Mouse (Mus musculus) MEL (cell line): ENCODE measurements at regions not wholly inside any gene's neighbourhood (a gene's known extent, or its start where the extent isn't known, plus 50 kb on each side); places are given as distances from the start of the nearest gene placed in this dataset.

Source experiments
- DNase-seq: peaks from one replicate; pipeline ENCODE4 v3.0.0; 2011; ENCODE audit warnings: low read depth, low spot score
- H3K27ac ChIP-seq: 2 replicates; pipeline ENCODE4 v1.5.1; 2012; ENCODE audit warnings: low read depth, mild to moderate bottlenecking, control low read depth, low read length, moderate library complexity; ENCODE audit not compliant: control insufficient read depth
- H3K27me3 ChIP-seq, 2 experiments: fragments of 150-350 bp in 1 of 2; sonication (generic) in 1 of 2; 2 replicates each; pipeline ENCODE4 v1.6.1; 2012; ENCODE audit warnings: low read length in 2 of 2, mild to moderate bottlenecking in 2 of 2, improper control_type of control experiment in 1 of 2, moderate library complexity in 1 of 2; ENCODE audit not compliant: insufficient read depth in 2 of 2, control insufficient read depth in 1 of 2
- H3K36me3 ChIP-seq, 2 experiments: 2 replicates each; pipeline ENCODE4 v1.6.1; 2012 to 2014; ENCODE audit warnings: low read length in 2 of 2, improper control_type of control experiment in 1 of 2, inconsistent platforms in 1 of 2, mild to moderate bottlenecking in 1 of 2; ENCODE audit not compliant: insufficient read depth in 2 of 2, control insufficient read depth in 1 of 2
- H3K4me1 ChIP-seq, 2 experiments: fragments of 150-350 bp in 1 of 2; sonication (generic) in 1 of 2; 2 replicates each; pipeline ENCODE4 v1.6.1; 2012; ENCODE audit warnings: low read length in 2 of 2, improper control_type of control experiment in 1 of 2, mild to moderate bottlenecking in 1 of 2; ENCODE audit not compliant: insufficient read depth in 2 of 2, control insufficient read depth in 1 of 2
- H3K4me3 ChIP-seq, 2 experiments: fragments of 150-350 bp in 1 of 2; sonication (generic) in 1 of 2; 2 replicates each; pipeline ENCODE4 v1.5.1; 2012; ENCODE audit warnings: low read depth in 2 of 2, low read length in 2 of 2, mild to moderate bottlenecking in 2 of 2, moderate library complexity in 2 of 2, control low read depth in 1 of 2, improper control_type of control experiment in 1 of 2; ENCODE audit not compliant: control insufficient read depth in 1 of 2, insufficient read depth in 1 of 2
- H3K79me2 ChIP-seq: 2 replicates; pipeline ENCODE4 v1.6.1; 2012; ENCODE audit warnings: mild to moderate bottlenecking, low read length, moderate library complexity; ENCODE audit not compliant: control insufficient read depth, poor library complexity, insufficient read depth
- H3K9ac ChIP-seq: 2 replicates; pipeline ENCODE4 v1.6.1; 2012; ENCODE audit warnings: low read depth, mild to moderate bottlenecking, control low read depth, low read length, moderate library complexity; ENCODE audit not compliant: control insufficient read depth, poor library complexity, severe bottlenecking
- H3K9me3 ChIP-seq: fragments of 150-350 bp; sonication (generic); replicated peaks from 2 replicates; pipeline ENCODE4 v1.6.1; 2012; ENCODE audit warnings: mild to moderate bottlenecking, low read length, improper control_type of control experiment, moderate library complexity; ENCODE audit not compliant: insufficient read depth
- BHLHE40 ChIP-seq: IDR thresholded peaks from 2 replicates; pipeline ENCODE4 v1.6.1; 2012; ENCODE audit warnings: low read depth, mild to moderate bottlenecking, inconsistent platforms, low read length, improper control_type of control experiment, borderline replicate concordance
- CHD2 ChIP-seq: IDR thresholded peaks from 2 replicates; pipeline ENCODE4 v1.6.1; 2011; ENCODE audit warnings: low read length, improper control_type of control experiment
- CTCF ChIP-seq, 3 experiments: IDR thresholded peaks in 2 of 3; conservative IDR thresholded peaks in 1 of 3; 2 replicates each; pipeline ENCODE4 v1.5.1; 2011 to 2012; ENCODE audit warnings: low read length in 3 of 3, low read depth in 2 of 3, mild to moderate bottlenecking in 2 of 3, improper control_type of control experiment in 1 of 3, inconsistent platforms in 1 of 3, mixed read lengths in 1 of 3, moderate library complexity in 1 of 3; ENCODE audit not compliant: control insufficient read depth in 1 of 3, insufficient read depth in 1 of 3, poor library complexity in 1 of 3, severe bottlenecking in 1 of 3
- E2F4 ChIP-seq: IDR thresholded peaks from 2 replicates; pipeline ENCODE4 v1.6.1; 2011; ENCODE audit warnings: low read depth, low read length, improper control_type of control experiment, borderline replicate concordance
- ELF1 ChIP-seq: IDR thresholded peaks from 2 replicates; pipeline ENCODE4 v1.6.1; 2014; ENCODE audit warnings: low read depth, mild to moderate bottlenecking, inconsistent platforms, low read length, improper control_type of control experiment, moderate library complexity
- EP300 ChIP-seq, 2 experiments: IDR thresholded peaks; 2 replicates each; pipeline ENCODE4 v1.6.1; 2011; ENCODE audit warnings: improper control_type of control experiment in 2 of 2, low read length in 2 of 2, low read depth in 1 of 2, mild to moderate bottlenecking in 1 of 2
- ETS1 ChIP-seq: IDR thresholded peaks from 2 replicates; pipeline ENCODE4 v1.6.1; 2012; ENCODE audit warnings: low read depth, mild to moderate bottlenecking, inconsistent platforms, low read length, improper control_type of control experiment, moderate library complexity
- GABPA ChIP-seq: IDR thresholded peaks from 2 replicates; pipeline ENCODE4 v1.6.1; 2012; ENCODE audit warnings: low read depth, mild to moderate bottlenecking, inconsistent platforms, low read length, improper control_type of control experiment, moderate library complexity
- GATA1 ChIP-seq: IDR thresholded peaks from 2 replicates; pipeline ENCODE4 v1.6.1; 2011; ENCODE audit warnings: low read depth, low read length, improper control_type of control experiment
- HCFC1 ChIP-seq: IDR thresholded peaks from 2 replicates; pipeline ENCODE4 v1.6.1; 2012; ENCODE audit warnings: low read depth, mild to moderate bottlenecking, inconsistent platforms, low read length, improper control_type of control experiment, moderate library complexity
- MEF2A ChIP-seq: IDR thresholded peaks from 2 replicates; pipeline ENCODE4 v1.6.1; 2014; ENCODE audit warnings: low read depth, mild to moderate bottlenecking, inconsistent platforms, low read length, improper control_type of control experiment; ENCODE audit not compliant: poor library complexity, insufficient replicate concordance, severe bottlenecking; ENCODE audit errors: extremely low read depth
- MXI1 ChIP-seq: IDR thresholded peaks from 2 replicates; pipeline ENCODE4 v1.6.1; 2011; ENCODE audit warnings: mild to moderate bottlenecking, low read depth, low read length, improper control_type of control experiment
- MYB ChIP-seq: IDR thresholded peaks from 2 replicates; pipeline ENCODE4 v1.6.1; 2011; ENCODE audit warnings: mild to moderate bottlenecking, low read depth, low read length, improper control_type of control experiment
- NRF1 ChIP-seq: IDR thresholded peaks from 2 replicates; pipeline ENCODE4 v1.6.1; 2014; ENCODE audit warnings: low read depth, mild to moderate bottlenecking, inconsistent platforms, low read length, improper control_type of control experiment, moderate library complexity; ENCODE audit not compliant: poor library complexity, insufficient read depth, severe bottlenecking
- POLR2AphosphoS2 ChIP-seq: IDR thresholded peaks from 2 replicates; pipeline ENCODE4 v1.6.1; 2011; ENCODE audit warnings: low read length, improper control_type of control experiment
- POLR2AphosphoS5 ChIP-seq: IDR thresholded peaks from 2 replicates; pipeline ENCODE4 v1.6.1; 2012; ENCODE audit warnings: low read depth, borderline replicate concordance, mild to moderate bottlenecking, inconsistent platforms, low read length, moderate library complexity, mixed read lengths
- RAD21 ChIP-seq: IDR thresholded peaks from 2 replicates; pipeline ENCODE4 v1.6.1; 2011; ENCODE audit warnings: mild to moderate bottlenecking, low read depth, low read length, improper control_type of control experiment
- RCOR1 ChIP-seq: IDR thresholded peaks from 2 replicates; pipeline ENCODE4 v1.6.1; 2012; ENCODE audit warnings: low read depth, mild to moderate bottlenecking, inconsistent platforms, low read length, improper control_type of control experiment
- SIN3A ChIP-seq: IDR thresholded peaks from 2 replicates; pipeline ENCODE4 v1.6.1; 2012; ENCODE audit warnings: low read length, improper control_type of control experiment, inconsistent platforms
- SMC3 ChIP-seq: IDR thresholded peaks from 2 replicates; pipeline ENCODE4 v1.6.1; 2011; ENCODE audit warnings: low read depth, low read length, improper control_type of control experiment
- TCF12 ChIP-seq: IDR thresholded peaks from 2 replicates; pipeline ENCODE4 v1.6.1; 2014; ENCODE audit warnings: low read depth, mild to moderate bottlenecking, inconsistent platforms, low read length, improper control_type of control experiment, moderate library complexity
- UBTF ChIP-seq: IDR thresholded peaks from 2 replicates; pipeline ENCODE4 v1.6.1; 2012; ENCODE audit warnings: low read depth, mild to moderate bottlenecking, inconsistent platforms, low read length, improper control_type of control experiment, moderate library complexity, borderline replicate concordance; ENCODE audit not compliant: insufficient read depth
- ZMIZ1 ChIP-seq: IDR thresholded peaks from 2 replicates; pipeline ENCODE4 v1.6.1; 2012; ENCODE audit warnings: low read depth, mild to moderate bottlenecking, inconsistent platforms, low read length, improper control_type of control experiment, moderate library complexity
- ZNF384 ChIP-seq: IDR thresholded peaks from 2 replicates; pipeline ENCODE4 v1.6.1; 2012; ENCODE audit warnings: low read depth, mild to moderate bottlenecking, inconsistent platforms, low read length, improper control_type of control experiment

- Histone ChIP-seq H3K9me3 (no peaks in the 10 kb centered on the region), H3K4me3 (no peak overlapping the region), H3K36me3 (peaks cover 0 to 7% of the 10 kb centered on the region in 2 experiments; a peak in 2 of 4 replicates), H3K9ac (no peak overlapping the region), H3K4me1 (peaks cover 3 to 5% of the 10 kb centered on the region in 2 experiments; a peak in 3 of 4 replicates), H3K27me3 (no peaks in the 10 kb centered on the region), H3K27ac (peak overlapping the region; percentile 40; the same call in 1 of the 2 replicates), H3K79me2 (no peaks in the 10 kb centered on the region)
- DNase-seq, result peak; percentile 60
- TF ChIP-seq TCF12 (peak; percentile 73), MYB (peak; percentile 73), MXI1 (no peak), ELF1 (peak; percentile 67), EP300 (IDR thresholded peaks at IDR 0.05; ENCODE audit: low read depth in 1 of 2, low read length in 2 of 2) (peak; percentile 86 to 93), ETS1 (peak; percentile 78), GATA1 (peak; percentile 75), RCOR1 (peak; percentile 44; the same call in 1 of the 2 replicates), E2F4 (no peak), ZNF384 (peak; percentile 93), RAD21 (no peak)
Measured at GRCm38 (mm10) chr5:120025212-120025611, 91.1 kb upstream of the Rbm19 start.

- Histone ChIP-seq H3K27ac (no peak overlapping the region), H3K4me1 (peaks cover 0 to 5% of the 10 kb centered on the region in 2 experiments; a peak in 3 of 4 replicates), H3K9me3 (no peaks in the 10 kb centered on the region), H3K4me3 (no peak overlapping the region), H3K27me3 (no peaks in the 10 kb centered on the region), H3K36me3 (peaks cover 0 to 2% of the 10 kb centered on the region in 2 experiments; a peak in 1 of 4 replicates), H3K9ac (no peak overlapping the region), H3K79me2 (no peaks in the 10 kb centered on the region)
- DNase-seq, result no peak
- TF ChIP-seq GATA1 (no peak), MYB (no peak), UBTF (no peak), ZMIZ1 (no peak), MEF2A (no peak), ZNF384 (no peak), TCF12 (no peak), POLR2AphosphoS5 (no peak), CHD2 (no peak), NRF1 (no peak), POLR2AphosphoS2 (no peak), CTCF (IDR thresholded peaks at IDR 0.05 in 2 of 3, conservative IDR thresholded peaks at IDR 0.05 in 1 of 3; ENCODE audit: control insufficient read depth in 1 of 3, insufficient read depth in 1 of 3, low read depth in 2 of 3, low read length in 3 of 3, poor library complexity in 1 of 3, severe bottlenecking in 1 of 3) (no peak), HCFC1 (no peak), SMC3 (no peak), SIN3A (no peak), GABPA (no peak), BHLHE40 (no peak)
Measured at GRCm38 (mm10) chr5:120030904-120031303, 85.4 kb upstream of the Rbm19 start.
